Mouse (Mus musculus) colon, adult 2 months (tissue): ENCODE measurements around the gene Armc2. TPM values are rescaled to one million over a fixed set of nuclear protein-coding genes. Genes with fewer than 3 reads are reported as not detected.

Experiments used
- polyA plus RNA-seq: library from polyadenylated mRNA; depleted of rRNA; stranded (reverse); fragments of >200 nt; gene quantifications from 2 replicates; pipeline ENCODE4 v1.2.3, GENCODE M21; 2012; rRNA removed

The Armc2 gene
- polyA plus RNA-seq: 0.50 and 0.68 TPM in 2 replicates

DNA sequence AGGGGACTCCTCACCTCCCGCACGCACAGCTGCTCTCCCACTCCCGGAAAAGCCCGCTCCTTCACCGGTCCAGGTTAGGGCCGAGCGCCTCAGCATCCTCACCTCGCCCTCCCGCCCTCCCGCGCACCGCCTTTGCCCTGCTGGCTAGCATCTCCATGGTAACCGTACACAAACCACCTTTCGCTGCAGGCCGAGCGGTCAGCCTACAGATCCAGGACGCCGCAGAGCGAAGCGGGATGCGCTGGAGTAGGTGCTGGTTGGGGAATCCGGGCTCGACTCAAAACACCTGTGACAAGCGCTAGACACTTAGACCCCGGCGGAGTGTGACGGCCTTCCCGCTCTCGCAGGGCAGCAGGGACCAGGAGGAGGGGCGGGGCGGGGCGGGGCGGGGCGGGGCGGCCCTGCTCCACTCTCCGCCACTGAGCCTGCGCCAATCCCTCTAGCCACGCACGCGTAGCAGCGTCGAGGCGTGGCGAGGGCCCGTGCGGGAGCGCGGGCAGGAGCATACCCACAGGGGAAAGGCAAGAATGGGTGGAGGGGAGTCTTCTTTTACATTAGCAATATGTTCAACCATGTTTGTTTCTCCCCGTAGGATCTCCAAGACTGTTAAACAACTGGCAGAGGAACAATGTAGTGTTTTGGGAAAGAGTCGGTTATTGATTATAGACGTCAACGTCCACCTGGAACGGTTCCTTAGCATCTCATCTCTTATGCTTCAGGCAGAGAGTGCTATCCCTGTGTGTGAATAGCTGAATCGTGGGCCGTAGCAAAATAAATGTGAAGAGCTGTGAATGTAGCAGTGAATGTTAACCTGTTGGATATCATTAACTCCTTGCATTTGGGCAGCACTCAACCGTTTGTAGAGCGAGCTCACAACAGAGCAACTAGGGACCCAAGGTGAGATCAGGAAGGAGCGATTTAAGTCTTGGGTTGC lies at the start of gene Armc2:
Gene Armc2 (minus strand): TSS at position 427 of the 934 bp plus-strand sequence.

Other genes starting within 250 kb of the Armc2 start
- gene Cep57l1, start 208.6 kb downstream of the Armc2 start, polyA plus RNA-seq: 0.79 and 0.93 TPM in 2 replicates
- gene Sesn1, start 208.5 kb downstream of the Armc2 start, polyA plus RNA-seq: 8.0 and 8.1 TPM in 2 replicates